Mouse (Mus musculus): Measurements from ENCODE around the gene Cox14. TPM values are rescaled to one million over a fixed set of nuclear protein-coding genes. Genes with fewer than 3 reads are reported as not detected.
A peak's percentile ranks its signal among the peaks of the same experiment; 100 is the strongest.
"Not testable (repeated sequence)": the region's sequence is repeated elsewhere in the genome, so short reads cannot be mapped to it uniquely, and the experiment has no call there.

The Cox14 gene
- polyA plus RNA-seq, 1 experiment from 2014 or later = 117 TPM

- Histone ChIP-seq H3K4me1 (ENCODE audit: insufficient read depth) (peaks cover 17% of the 10 kb centered on the region), H3K4me2 (ENCODE audit: low read depth, low read length) (no peak overlapping the region), H3K4me3 (ENCODE audit: low read depth, low read length) (no peak overlapping the region), H3K27ac (ENCODE audit: low read depth) (no peak overlapping the region), H3K36me3 (replicated peaks; ENCODE audit: insufficient read depth, low read length) (peaks cover 3% of the 10 kb centered on the region; the same call in 1 of the 2 replicates), H3K9ac (replicated peaks) (no peak overlapping the region), H3K9me3 (ENCODE audit: low read length) (no peaks in the 10 kb centered on the region), H3K27me3 (ENCODE audit: insufficient read depth, low read length) (no peaks in the 10 kb centered on the region)
- TF ChIP-seq EP300 (IDR thresholded peaks at IDR 0.05; ENCODE audit: low read depth) = no peak
- no peak for TF ChIP-seq CTCF (IDR thresholded peaks at IDR 0.05; ENCODE audit: low read depth)
- WGBS (ENCODE audit: insufficient replicate concordance) = 69% methylated on average over 18 of the region's 18 CpGs
- DNase-seq = no peak
- ATAC-seq = no peak
These were observed 25.0 kb upstream of the Cox14 start for GRCm38 (mm10) chr15:99700219-99701106.

- peak overlapping the region; percentile 78 for H3K4me2 ChIP-seq (ENCODE audit: low read depth, low read length)
- peaks cover 17% of the 10 kb centered on the region for H3K4me1 ChIP-seq (ENCODE audit: insufficient read depth)
- peak overlapping the region; percentile 92 for H3K4me3 ChIP-seq (ENCODE audit: low read depth, low read length)
- not testable (repeated sequence) for H3K9me3 ChIP-seq (ENCODE audit: low read length); DNase-seq; H3K27me3 ChIP-seq (ENCODE audit: insufficient read depth, low read length); ATAC-seq; H3K36me3 ChIP-seq (replicated peaks; ENCODE audit: insufficient read depth, low read length)
- 39% methylated on average over 16 of the region's 16 CpGs for WGBS (ENCODE audit: insufficient replicate concordance)
- H3K9ac ChIP-seq (replicated peaks) = peak overlapping the region; percentile 90; the same call in 1 of the 2 replicates
- H3K27ac ChIP-seq (ENCODE audit: low read depth) = peak overlapping the region; percentile 98; the same call in 1 of the 2 replicates
These were observed 23.8 kb upstream of the Cox14 start for GRCm38 (mm10) chr15:99701640-99701998.

GRCm38 (mm10) chr15:99701999-99702900 lies 23.2 kb upstream of the Cox14 start, which contains the start of gene Smarcd1:
Gene Smarcd1, plus strand, starts transcription at chr15:99702129.
- Histone ChIP-seq H3K27me3 (ENCODE audit: insufficient read depth, low read length) (no peaks in the 10 kb centered on the region), H3K9ac (replicated peaks) (peak within 1 kb of the TSS; percentile 90), H3K4me2 (ENCODE audit: low read depth, low read length) (peak within 1 kb of the TSS; percentile 78), H3K36me3 (replicated peaks; ENCODE audit: insufficient read depth, low read length) (peaks cover 11% of the 10 kb centered on the region), H3K4me3 (ENCODE audit: low read depth, low read length) (peak within 1 kb of the TSS; percentile 92), H3K27ac (ENCODE audit: low read depth) (peak within 1 kb of the TSS; percentile 98), H3K4me1 (ENCODE audit: insufficient read depth) (peaks cover 17% of the 10 kb centered on the region), H3K9me3 (ENCODE audit: low read length) (no peaks in the 10 kb centered on the region)
- DNase-seq (peak; percentile 95), ATAC-seq (peak; percentile 92)
- 1% methylated on average over 59 of the region's 71 CpGs for WGBS (ENCODE audit: insufficient replicate concordance)
- TF ChIP-seq CTCF (IDR thresholded peaks at IDR 0.05; ENCODE audit: low read depth) = peak; percentile 95
- TF ChIP-seq EP300 (IDR thresholded peaks at IDR 0.05; ENCODE audit: low read depth) = peak; percentile 61; the same call in 1 of the 2 replicates

GRCm38 (mm10) chr15:99703104-99703503 lies 22.3 kb upstream of the Cox14 start:
- no peak for DNase-seq
- ATAC-seq = no peak
- Histone ChIP-seq H3K27ac (ENCODE audit: low read depth) (peak overlapping the region; percentile 98; the same call in 1 of the 2 replicates), H3K4me1 (ENCODE audit: insufficient read depth) (peaks cover 17% of the 10 kb centered on the region), H3K9ac (replicated peaks) (no peak overlapping the region), H3K36me3 (replicated peaks; ENCODE audit: insufficient read depth, low read length) (peaks cover 17% of the 10 kb centered on the region), H3K27me3 (ENCODE audit: insufficient read depth, low read length) (no peaks in the 10 kb centered on the region), H3K4me3 (ENCODE audit: low read depth, low read length) (peak overlapping the region; percentile 92; the same call in 1 of the 2 replicates), H3K9me3 (ENCODE audit: low read length) (no peaks in the 10 kb centered on the region), H3K4me2 (ENCODE audit: low read depth, low read length) (peak overlapping the region; percentile 78; the same call in 1 of the 2 replicates)
- 73% methylated on average over 9 of the region's 9 CpGs for WGBS (ENCODE audit: insufficient replicate concordance)
- no peak for TF ChIP-seq CTCF (IDR thresholded peaks at IDR 0.05; ENCODE audit: low read depth)
- no peak for TF ChIP-seq EP300 (IDR thresholded peaks at IDR 0.05; ENCODE audit: low read depth)

GRCm38 (mm10) chr15:99703676-99704040 lies 21.8 kb upstream of the Cox14 start:
- Histone ChIP-seq H3K4me3 (ENCODE audit: low read depth, low read length) (no peak overlapping the region), H3K9ac (replicated peaks) (no peak overlapping the region), H3K4me1 (ENCODE audit: insufficient read depth) (peaks cover 14% of the 10 kb centered on the region), H3K36me3 (replicated peaks; ENCODE audit: insufficient read depth, low read length) (peaks cover 21% of the 10 kb centered on the region), H3K27me3 (ENCODE audit: insufficient read depth, low read length) (no peaks in the 10 kb centered on the region), H3K27ac (ENCODE audit: low read depth) (no peak overlapping the region), H3K4me2 (ENCODE audit: low read depth, low read length) (no peak overlapping the region), H3K9me3 (ENCODE audit: low read length) (no peaks in the 10 kb centered on the region)
- TF ChIP-seq EP300 (IDR thresholded peaks at IDR 0.05; ENCODE audit: low read depth) (no peak), CTCF (IDR thresholded peaks at IDR 0.05; ENCODE audit: low read depth) (no peak)
- 73% methylated on average over 5 of the region's 5 CpGs for WGBS (ENCODE audit: insufficient replicate concordance)
- no peak for ATAC-seq
- no peak for DNase-seq

Data from liver, postnatal 0 days (tissue).